Mouse (Mus musculus) forebrain, postnatal 0 days (tissue): ENCODE data around the gene Hspg2. TPM values are rescaled to one million over a fixed set of nuclear protein-coding genes. Genes with fewer than 3 reads are reported as not detected.

Experiments
- ATAC-seq: fragments of 200-750 bp; cut with Nextera tagmentation; 2 replicates; pipeline ENCODE4 v1.8.0; 2017; ENCODE audit warnings: mild to moderate bottlenecking, moderate library complexity
- DNase-seq: peaks from one replicate; pipeline ENCODE4 v3.0.0-alpha.2; 2015
- H3K27ac ChIP-seq: fragments of 300-500 bp; sonication (generic); 2 replicates; pipeline ENCODE4 v1.5.1; 2014; ENCODE audit warnings: low read depth, mild to moderate bottlenecking, antibody characterized with exemption, low read length, moderate library complexity, mixed read lengths
- H3K27me3 ChIP-seq: fragments of 300-500 bp; sonication (generic); 2 replicates; pipeline ENCODE4 v1.6.1; 2014; ENCODE audit warnings: mild to moderate bottlenecking, low read length, mixed read lengths; ENCODE audit not compliant: insufficient read depth
- H3K36me3 ChIP-seq: fragments of 300-500 bp; sonication (generic); 2 replicates; pipeline ENCODE4 v1.6.1; 2014; ENCODE audit warnings: mild to moderate bottlenecking, moderate library complexity; ENCODE audit not compliant: insufficient read depth
- H3K4me1 ChIP-seq: fragments of 300-500 bp; sonication (generic); 2 replicates; pipeline ENCODE4 v1.6.1; 2014; ENCODE audit warnings: antibody characterized with exemption; ENCODE audit not compliant: insufficient read depth
- H3K4me2 ChIP-seq: fragments of 300-500 bp; sonication (generic); 2 replicates; pipeline ENCODE4 v1.6.1; 2014; ENCODE audit warnings: low read depth, mild to moderate bottlenecking, moderate library complexity
- H3K4me3 ChIP-seq: fragments of 300-500 bp; sonication (generic); 2 replicates; pipeline ENCODE4 v1.5.1; 2014; ENCODE audit warnings: low read depth, low read length, mixed read lengths
- H3K9ac ChIP-seq: fragments of 300-500 bp; sonication (generic); 2 replicates; pipeline ENCODE4 v1.6.1; 2014; ENCODE audit warnings: mild to moderate bottlenecking
- H3K9me3 ChIP-seq: fragments of 300-500 bp; sonication (generic); 2 replicates; pipeline ENCODE4 v1.6.1; 2016; ENCODE audit warnings: low read length
- CTCF ChIP-seq: sonication (generic); IDR thresholded peaks from 2 replicates; pipeline ENCODE4 v1.5.1; 2016; ENCODE audit warnings: antibody characterized with exemption, control low read depth, low read depth
- WGBS: fragments of 180-500 bp; shearing (Covaris S2); extraction: QIAGEN DNeasy Blood & Tissue Kit; methylation state at CpG from one replicate; pipeline ENCODE4 v1.1.7; 2014; 5-methylcytosine and 5-hydroxymethylcytosine counted together
- polyA plus RNA-seq: library from polyadenylated mRNA; unstranded; fragments of >200 nt; fragmentation: Nextera tagmentation; extraction: Ambion mirVana; gene quantifications from 2 replicates; pipeline ENCODE4 v1.2.1, GENCODE M21; 2015
- total RNA-seq: library from RNA; depleted of rRNA; stranded (reverse); fragments of >200 nt; gene quantifications from 2 replicates; pipeline ENCODE4 v1.2.3, GENCODE M21; 2014

The Hspg2 gene
- total and polyA plus RNA-seq, 2 experiments from 2014 or later: 2.3 to 22.6 TPM

- no peak overlapping the region for H3K27ac ChIP-seq
- no peak overlapping the region for H3K9ac ChIP-seq
- H3K4me1 ChIP-seq: 0 out of 2 replicates have a peak, but pooled peaks cover 3% of the 10 kb centered on the region
- no peak for ATAC-seq
- peak overlapping the region; percentile 99; the same call in 1 of the 2 replicates for H3K4me2 ChIP-seq
- H3K9me3 ChIP-seq: no peaks in the 10 kb centered on the region
- no peaks in the 10 kb centered on the region for H3K27me3 ChIP-seq
- peak; percentile 18 for TF ChIP-seq CTCF
- H3K4me3 ChIP-seq: no peak overlapping the region
- no peak for DNase-seq
- WGBS: 42% methylated on average over 15 of the region's 15 CpGs
- H3K36me3 ChIP-seq: no peaks in the 10 kb centered on the region
These were observed 1.5 kb downstream of the Hspg2 start for GRCm38 (mm10) chr4:137469845-137470692.

GRCm38 (mm10) chr4:137470701-137471317 is 2.2 kb downstream of the Hspg2 start:
- Histone ChIP-seq H3K27ac (no peak overlapping the region), H3K9ac (no peak overlapping the region), H3K4me3 (no peak overlapping the region), H3K36me3 (no peaks in the 10 kb centered on the region), H3K4me2 (no peak overlapping the region), H3K27me3 (no peaks in the 10 kb centered on the region), H3K9me3 (no peaks in the 10 kb centered on the region), H3K4me1 (0 out of 2 replicates have a peak, but pooled peaks cover 3% of the 10 kb centered on the region)
- DNase-seq: no peak
- no peak for TF ChIP-seq CTCF
- ATAC-seq: no peak
- 81% methylated on average over 9 of the region's 9 CpGs for WGBS

DNA sequence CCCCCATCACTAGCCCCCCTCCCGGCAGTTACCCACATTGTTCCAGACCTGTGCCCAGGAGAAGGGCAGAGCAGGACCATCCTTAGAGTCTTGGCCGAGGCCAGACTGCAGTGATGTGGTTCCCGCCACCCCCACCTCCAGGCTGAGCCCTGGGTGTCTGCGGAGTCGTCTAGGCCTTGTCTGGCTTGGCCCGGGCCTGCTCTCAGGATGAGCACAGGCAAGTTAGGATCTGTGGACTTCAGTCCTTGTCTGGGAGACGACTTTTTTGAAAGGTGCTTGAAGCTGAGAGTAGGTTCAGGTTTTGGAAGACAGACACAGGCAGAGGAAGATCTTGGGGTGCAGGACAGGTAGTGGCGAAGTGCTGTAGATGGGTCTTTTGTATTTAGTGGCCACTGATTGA is 2.8 kb downstream of the Hspg2 start:
- DNase-seq (no peak), ATAC-seq (no peak)
- no peak overlapping the region for H3K4me2 ChIP-seq
- WGBS: 72% methylated on average over 8 of the region's 8 CpGs
- no peaks in the 10 kb centered on the region for H3K27me3 ChIP-seq
- H3K9me3 ChIP-seq: no peaks in the 10 kb centered on the region
- 0 out of 2 replicates have a peak, but pooled peaks cover 3% of the 10 kb centered on the region for H3K4me1 ChIP-seq
- no peaks in the 10 kb centered on the region for H3K36me3 ChIP-seq
- no peak overlapping the region for H3K4me3 ChIP-seq
- no peak overlapping the region for H3K9ac ChIP-seq
- no peak for TF ChIP-seq CTCF
- H3K27ac ChIP-seq: no peak overlapping the region

DNA sequence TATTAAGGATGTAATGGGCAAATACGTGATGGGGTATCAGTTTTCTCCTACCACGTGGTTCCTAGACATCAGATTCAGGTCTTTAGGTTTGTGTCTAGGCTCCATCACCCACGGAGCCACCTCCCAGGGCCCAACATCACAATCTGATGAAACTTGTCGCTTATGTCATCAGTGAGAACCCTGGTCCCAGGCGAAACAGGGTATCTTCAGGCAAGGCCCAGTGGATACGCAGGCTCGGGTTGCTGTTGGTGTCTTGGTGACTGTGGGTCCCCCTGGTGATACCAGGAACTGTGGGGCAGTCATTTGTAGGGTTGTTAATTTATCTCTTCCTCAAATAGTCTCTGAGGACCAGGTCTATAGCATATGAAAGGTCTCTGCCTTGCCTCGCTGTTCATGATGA is 4.7 kb downstream of the Hspg2 start:
- Histone ChIP-seq H3K27ac (no peak overlapping the region), H3K27me3 (no peaks in the 10 kb centered on the region), H3K4me1 (0 out of 2 replicates have a peak, but pooled peaks cover 3% of the 10 kb centered on the region), H3K36me3 (no peaks in the 10 kb centered on the region), H3K9ac (no peak overlapping the region), H3K4me2 (no peak overlapping the region), H3K9me3 (no peaks in the 10 kb centered on the region), H3K4me3 (no peak overlapping the region)
- ATAC-seq (no peak), DNase-seq (no peak)
- 88% methylated on average over 8 of the region's 8 CpGs for WGBS
- TF ChIP-seq CTCF: no peak

DNA sequence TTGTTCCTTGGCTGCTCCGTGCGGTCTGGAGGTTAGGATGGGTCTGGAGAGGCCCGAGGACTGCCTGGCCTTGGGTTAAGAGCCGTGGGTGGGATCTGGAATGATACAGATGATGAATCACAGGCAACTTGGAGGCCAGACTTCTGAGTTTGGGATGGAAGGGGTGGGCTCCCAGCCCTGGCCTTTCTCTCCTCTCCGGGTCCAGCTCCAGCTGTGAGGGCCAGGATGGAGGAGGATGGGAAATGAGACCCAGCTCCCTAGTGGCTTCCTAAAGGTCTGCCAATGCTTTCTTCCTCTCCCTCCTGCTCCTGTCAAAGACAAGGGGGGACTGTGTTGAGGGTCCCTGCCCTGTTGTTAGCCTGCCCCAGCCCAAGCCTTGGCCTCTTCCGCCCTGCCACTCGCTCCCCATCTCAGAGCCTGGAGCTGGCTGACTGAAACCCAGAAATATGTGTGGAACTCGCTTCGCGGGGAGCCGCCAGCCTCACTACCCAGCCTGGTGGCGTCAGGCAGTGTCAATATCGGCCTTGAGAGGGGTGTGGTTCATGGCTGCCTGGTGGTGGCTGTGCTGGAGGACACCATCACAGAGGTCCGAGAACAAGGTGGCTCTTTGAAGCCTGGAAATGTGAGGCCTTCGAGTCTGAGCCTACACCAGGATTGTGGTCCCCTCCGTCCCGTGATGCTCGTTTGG is 5.3 kb downstream of the Hspg2 start:
- Histone ChIP-seq H3K4me2 (no peak overlapping the region), H3K27ac (no peak overlapping the region), H3K36me3 (no peaks in the 10 kb centered on the region), H3K27me3 (no peaks in the 10 kb centered on the region), H3K9ac (no peak overlapping the region), H3K4me1 (0 out of 2 replicates have a peak, but pooled peaks cover 3% of the 10 kb centered on the region), H3K4me3 (no peak overlapping the region), H3K9me3 (no peaks in the 10 kb centered on the region)
- ATAC-seq (no peak), DNase-seq (no peak)
- TF ChIP-seq CTCF: no peak
- 83% methylated on average over 18 of the region's 18 CpGs for WGBS

DNA sequence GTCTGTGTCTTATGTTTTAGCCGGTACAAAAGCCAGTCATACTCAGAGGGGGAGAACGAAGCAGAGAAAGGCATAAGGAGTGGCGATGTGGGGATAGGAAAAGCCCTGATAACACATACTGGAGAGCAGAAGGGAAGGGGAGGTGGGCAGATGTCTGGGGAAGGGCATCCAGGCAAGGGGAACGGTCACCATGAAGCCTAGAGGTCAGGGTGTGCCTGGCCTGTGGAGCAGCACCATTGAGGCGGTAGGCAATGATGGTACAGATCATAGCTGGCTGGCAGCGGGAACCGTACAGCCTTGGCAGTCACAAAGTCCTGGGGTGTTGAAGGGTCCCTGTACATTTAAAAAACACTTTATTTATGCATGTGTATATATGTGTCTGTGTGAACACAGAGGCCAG is 6.1 kb downstream of the Hspg2 start:
- Histone ChIP-seq H3K4me1 (no peaks in the 10 kb centered on the region), H3K27ac (no peak overlapping the region), H3K4me2 (no peak overlapping the region), H3K27me3 (no peaks in the 10 kb centered on the region), H3K9ac (no peak overlapping the region), H3K9me3 (no peaks in the 10 kb centered on the region), H3K4me3 (no peak overlapping the region), H3K36me3 (no peaks in the 10 kb centered on the region)
- no peak for TF ChIP-seq CTCF
- DNase-seq: no peak
- 93% methylated on average over 7 of the region's 7 CpGs for WGBS
- ATAC-seq: no peak
